22 mouse cellular contexts compared by ENCODE assay signal in the genomic region with DNA sequence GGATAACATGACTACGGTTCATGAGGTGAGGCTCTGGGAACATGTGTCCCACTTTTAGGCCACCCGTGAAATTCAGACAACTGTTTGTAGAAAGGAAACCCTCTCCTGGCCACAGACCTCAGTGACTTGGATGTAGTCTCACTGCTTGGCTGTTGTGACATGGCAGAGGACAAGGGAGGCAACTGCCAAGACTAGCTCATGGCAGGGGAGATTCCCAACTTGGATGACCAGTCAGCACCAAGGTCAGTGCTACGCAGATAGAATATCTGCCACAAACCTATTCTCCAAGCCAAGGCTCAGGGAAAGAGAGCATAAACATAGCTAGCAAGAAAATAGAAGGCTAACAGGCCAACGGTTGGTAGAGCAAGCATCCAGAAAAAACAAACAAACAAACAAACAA.
DNase-seq lines count a peak whose midpoint lies in the region; ATAC-seq lines count a peak whose summit lies in the region.
"Had no signal": no experiment of that assay in that cellular context is flagged by ENCODE, and none has a peak within 500 bp of the region (broad histone marks: within the 10 kb centered on the region; RNA-seq: fewer than 3 reads in every experiment).

No protein-coding gene starts in this region.

- H3K4me3 ChIP-seq in heart, embryonic 10.5 days = no peak overlapping the region
- no peak overlapping the region for H3K4me3 ChIP-seq in intestine, embryonic 16.5 days (ENCODE audit: low read length)
- H3K4me3 ChIP-seq: forebrain, embryonic 10.5 days; forebrain, embryonic 13.5 days; heart, adult 2 months; heart, embryonic 12.5 days; heart, embryonic 15.5 days; hindbrain, embryonic 12.5 days; hindbrain, embryonic 15.5 days had no signal

- no peaks in the 10 kb centered on the region for H3K9me3 ChIP-seq in heart, embryonic 10.5 days
- H3K9me3 ChIP-seq in intestine, embryonic 16.5 days (ENCODE audit: control insufficient read depth, low read length) = no peaks in the 10 kb centered on the region
- H3K9me3 ChIP-seq: forebrain, embryonic 10.5 days; forebrain, embryonic 13.5 days; heart, embryonic 12.5 days; heart, embryonic 15.5 days; hindbrain, embryonic 12.5 days; hindbrain, embryonic 15.5 days had no signal

- H3K27me3 ChIP-seq in heart, embryonic 10.5 days (ENCODE audit: insufficient read depth, poor library complexity, severe bottlenecking) = no peaks in the 10 kb centered on the region
- H3K27me3 ChIP-seq in intestine, embryonic 16.5 days (replicated peaks; ENCODE audit: control insufficient read depth, insufficient read depth, low read length) = no peaks in the 10 kb centered on the region
- H3K27me3 ChIP-seq: forebrain, embryonic 13.5 days; heart, embryonic 12.5 days; heart, embryonic 15.5 days; hindbrain, embryonic 12.5 days; hindbrain, embryonic 15.5 days had no signal

- no peak overlapping the region for H3K9ac ChIP-seq in intestine, embryonic 16.5 days (ENCODE audit: low read depth, low read length)
- H3K9ac ChIP-seq: forebrain, embryonic 13.5 days; heart, embryonic 12.5 days; heart, embryonic 15.5 days; hindbrain, embryonic 12.5 days; hindbrain, embryonic 15.5 days had no signal

- ATAC-seq in intestine, embryonic 16.5 days = no peak
- ATAC-seq: forebrain, embryonic 13.5 days; forebrain, embryonic 16.5 days had no signal

- no peak overlapping the region for H3K4me2 ChIP-seq in intestine, embryonic 16.5 days (ENCODE audit: low read depth, low read length)
- H3K4me2 ChIP-seq: forebrain, embryonic 13.5 days; heart, embryonic 12.5 days; heart, embryonic 15.5 days; hindbrain, embryonic 12.5 days; hindbrain, embryonic 15.5 days had no signal

- no peaks in the 10 kb centered on the region for H3K4me1 ChIP-seq in heart, embryonic 10.5 days
- H3K4me1 ChIP-seq in intestine, embryonic 16.5 days (ENCODE audit: control insufficient read depth, insufficient read depth, low read length) = no peaks in the 10 kb centered on the region
- H3K4me1 ChIP-seq: heart, embryonic 12.5 days; heart, embryonic 15.5 days; hindbrain, embryonic 12.5 days had no signal

- whole genome bisulfite sequencing in heart, embryonic 10.5 days = 78% methylated on average over 4 of the region's 4 CpGs
- 82% methylated on average over 4 of the region's 4 CpGs for WGBS in intestine, embryonic 16.5 days

- no peak overlapping the region for H3K27ac ChIP-seq in heart, embryonic 10.5 days
- H3K27ac ChIP-seq in intestine, embryonic 16.5 days (ENCODE audit: low read length) = no peak overlapping the region
- H3K27ac ChIP-seq: forebrain, embryonic 10.5 days; forebrain, embryonic 13.5 days; heart, adult 2 months; heart, embryonic 15.5 days; hindbrain, embryonic 12.5 days; hindbrain, embryonic 15.5 days had no signal

- peak; percentile 23 for DNase-seq in gastrocnemius, adult 18-20 months (ENCODE audit: low spot score)
- no peak for DNase-seq in gastrocnemius, postnatal 4 days (ENCODE audit: low spot score in 2 of 2)
- DNase-seq in heart, adult 18-20 months = peak; percentile 7 to 49
- DNase-seq in heart, embryonic 10.5 days (ENCODE audit: low spot score) = no peak
- peak; percentile 12 for DNase-seq in gastrocnemius, postnatal 10 days
- peak; percentile 27 for DNase-seq in gastrocnemius, postnatal 25 days
- DNase-seq: adrenal gland, adult 2 months; adrenal gland, postnatal 14 days; B cell, adult 2 months; cerebellum, adult 11 months; cerebellum, adult 2 months; kidney, adult 11 months; kidney, adult 8-10 months had no signal

- no peaks in the 10 kb centered on the region for H3K36me3 ChIP-seq in heart, embryonic 10.5 days
- no peaks in the 10 kb centered on the region for H3K36me3 ChIP-seq in intestine, embryonic 16.5 days (ENCODE audit: control insufficient read depth, insufficient read depth, low read length)
- H3K36me3 ChIP-seq: forebrain, embryonic 10.5 days; heart, embryonic 12.5 days; heart, embryonic 15.5 days; hindbrain, embryonic 12.5 days; hindbrain, embryonic 15.5 days had no signal

Comparison
In these comparisons a context has a peak if more than half of its experiments do, and no peak if none do; other contexts are left out.
1. DNase-seq: peak in gastrocnemius, adult 18-20 months (single experiment), heart, adult 18-20 months (2 of 2), gastrocnemius, postnatal 10 days (single experiment) and gastrocnemius, postnatal 25 days (single experiment); none in gastrocnemius, postnatal 4 days (0 of 2) and heart, embryonic 10.5 days (single experiment).